Mouse (Mus musculus) thymus, adult 2 months (tissue): Measurements from ENCODE around the gene Capn11. TPM values are rescaled to one million over a fixed set of nuclear protein-coding genes. Genes with fewer than 3 reads are reported as not detected.

Experiments used
- DNase-seq: peaks from one replicate; pipeline ENCODE4 v3.0.0; 2021
- H3K27ac ChIP-seq: fragments of 200-500 bp; 2 replicates; pipeline ENCODE4 v1.5.1; 2012; ENCODE audit warnings: low read length, control low read depth; ENCODE audit not compliant: control insufficient read depth, insufficient read depth
- H3K27me3 ChIP-seq: fragments of 200-500 bp; 2 replicates; pipeline ENCODE4 v1.6.1; 2012; ENCODE audit warnings: mild to moderate bottlenecking, low read length, moderate library complexity, mixed read lengths; ENCODE audit not compliant: control insufficient read depth, insufficient read depth
- H3K36me3 ChIP-seq: fragments of 200-500 bp; 2 replicates; pipeline ENCODE4 v1.6.1; 2012; ENCODE audit warnings: mild to moderate bottlenecking, low read length, moderate library complexity; ENCODE audit not compliant: control insufficient read depth, insufficient read depth
- H3K4me1 ChIP-seq: fragments of 200-500 bp; replicated peaks from 2 replicates; pipeline ENCODE4 v1.6.1; 2012; ENCODE audit warnings: low read length; ENCODE audit not compliant: control insufficient read depth, insufficient read depth
- H3K4me3 ChIP-seq: fragments of 200-500 bp; 2 replicates; pipeline ENCODE4 v1.5.1; 2012; ENCODE audit warnings: mild to moderate bottlenecking, low read length, control low read depth, moderate library complexity; ENCODE audit not compliant: control insufficient read depth, insufficient read depth
- CTCF ChIP-seq: fragments of 200-500 bp; IDR thresholded peaks from 2 replicates; pipeline ENCODE4 v1.5.1; 2012; ENCODE audit warnings: mild to moderate bottlenecking, control low read depth, low read length, moderate library complexity, borderline replicate concordance; ENCODE audit not compliant: control insufficient read depth, poor library complexity, insufficient read depth; ENCODE audit errors: extremely low read depth
- POLR2A ChIP-seq: fragments of 200-500 bp; IDR thresholded peaks from 2 replicates; pipeline ENCODE4 v1.6.1; 2012; ENCODE audit warnings: mild to moderate bottlenecking, low read length, control low read depth, moderate library complexity; ENCODE audit not compliant: control insufficient read depth, poor library complexity, insufficient read depth; ENCODE audit errors: extremely low read depth
- WGBS: fragments of 180-500 bp; shearing (Covaris S2); methylation state at CpG from one replicate; pipeline ENCODE4 v1.1.7; 2018; 5-methylcytosine and 5-hydroxymethylcytosine counted together
- polyA plus RNA-seq: library from polyadenylated mRNA; depleted of rRNA; stranded (reverse); fragments of >200 nt; gene quantifications from 2 replicates; pipeline ENCODE4 v1.2.3, GENCODE M21; 2012

Gene Capn11
- polyA plus RNA-seq, 1 experiment, result 0.09 TPM

GRCm38 (mm10) chr17:45667986-45668385 is 8.9 kb upstream of the Capn11 start:
- TF ChIP-seq CTCF (no peak), POLR2A (no peak)
- WGBS, result 97% methylated on average over 10 of the region's 10 CpGs
- H3K27ac ChIP-seq, result no peak overlapping the region
- H3K36me3 ChIP-seq, result no peaks in the 10 kb centered on the region
- no peak for DNase-seq
- H3K27me3 ChIP-seq, result no peaks in the 10 kb centered on the region
- H3K4me1 ChIP-seq, result no peaks in the 10 kb centered on the region
- H3K4me3 ChIP-seq, result no peak overlapping the region

DNA sequence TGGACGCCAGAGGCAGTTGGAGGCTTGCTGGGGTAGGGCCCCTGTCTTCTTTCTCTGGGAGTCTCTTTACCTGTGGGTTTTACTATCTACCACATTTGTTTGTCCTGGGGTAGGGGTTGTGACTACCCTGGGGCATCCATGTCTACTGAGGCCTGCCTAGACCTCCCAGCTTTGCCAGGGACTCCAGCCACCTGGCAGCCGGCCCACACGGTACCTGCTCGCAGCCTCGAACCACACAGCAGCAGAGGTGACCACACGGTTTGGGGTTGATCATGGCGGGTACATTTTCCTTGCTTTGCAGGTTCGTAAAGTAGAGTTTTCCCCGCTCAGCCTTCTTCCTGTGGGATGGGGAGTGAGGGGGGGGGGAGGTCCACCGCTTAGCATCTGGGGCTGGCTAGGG is 8.4 kb upstream of the Capn11 start:
- DNase-seq, result no peak
- Histone ChIP-seq H3K4me1 (no peaks in the 10 kb centered on the region), H3K27ac (no peak overlapping the region), H3K4me3 (no peak overlapping the region), H3K27me3 (no peaks in the 10 kb centered on the region), H3K36me3 (no peaks in the 10 kb centered on the region)
- WGBS, result 80% methylated on average over 10 of the region's 10 CpGs
- TF ChIP-seq POLR2A (no peak), CTCF (no peak)

DNA sequence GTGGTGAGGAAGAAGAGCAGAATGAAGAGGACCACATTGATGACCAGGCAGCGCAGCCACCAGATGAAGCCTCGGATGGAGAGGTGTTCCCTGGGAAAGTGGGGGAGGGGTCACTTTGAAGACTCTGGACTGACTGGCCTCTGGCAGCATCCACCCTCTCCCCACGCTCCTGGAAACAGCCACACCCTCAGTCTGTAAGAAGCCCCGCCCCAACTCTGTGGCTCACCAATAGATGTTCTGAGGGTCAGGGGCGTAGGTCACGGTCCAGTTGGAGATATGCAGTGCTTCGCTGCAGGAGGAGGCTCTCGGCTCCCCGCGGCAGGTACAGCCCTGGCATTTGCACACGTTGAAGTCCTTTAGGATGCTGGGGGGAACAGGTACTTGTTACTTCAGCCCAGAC is 7.0 kb upstream of the Capn11 start:
- Histone ChIP-seq H3K4me3 (no peak overlapping the region), H3K4me1 (no peaks in the 10 kb centered on the region), H3K27ac (no peak overlapping the region), H3K27me3 (no peaks in the 10 kb centered on the region), H3K36me3 (no peaks in the 10 kb centered on the region)
- 97% methylated on average over 11 of the region's 11 CpGs for WGBS
- no peak for DNase-seq
- TF ChIP-seq POLR2A (no peak), CTCF (no peak)

GRCm38 (mm10) chr17:45664608-45665007 is 5.5 kb upstream of the Capn11 start:
- DNase-seq, result no peak
- WGBS, result 95% methylated on average over 13 of the region's 13 CpGs
- Histone ChIP-seq H3K27ac (no peak overlapping the region), H3K36me3 (no peaks in the 10 kb centered on the region), H3K4me3 (no peak overlapping the region), H3K27me3 (no peaks in the 10 kb centered on the region), H3K4me1 (no peaks in the 10 kb centered on the region)
- no peak for TF ChIP-seq POLR2A
- TF ChIP-seq CTCF, result no peak

GRCm38 (mm10) chr17:45663106-45663919 is 4.2 kb upstream of the Capn11 start:
- TF ChIP-seq POLR2A (no peak), CTCF (peak; percentile 96)
- Histone ChIP-seq H3K4me3 (no peak overlapping the region), H3K36me3 (no peaks in the 10 kb centered on the region), H3K4me1 (no peaks in the 10 kb centered on the region), H3K27me3 (no peaks in the 10 kb centered on the region), H3K27ac (no peak overlapping the region)
- DNase-seq, result peak; percentile 78
- 32% methylated on average over 27 of the region's 27 CpGs for WGBS

DNA sequence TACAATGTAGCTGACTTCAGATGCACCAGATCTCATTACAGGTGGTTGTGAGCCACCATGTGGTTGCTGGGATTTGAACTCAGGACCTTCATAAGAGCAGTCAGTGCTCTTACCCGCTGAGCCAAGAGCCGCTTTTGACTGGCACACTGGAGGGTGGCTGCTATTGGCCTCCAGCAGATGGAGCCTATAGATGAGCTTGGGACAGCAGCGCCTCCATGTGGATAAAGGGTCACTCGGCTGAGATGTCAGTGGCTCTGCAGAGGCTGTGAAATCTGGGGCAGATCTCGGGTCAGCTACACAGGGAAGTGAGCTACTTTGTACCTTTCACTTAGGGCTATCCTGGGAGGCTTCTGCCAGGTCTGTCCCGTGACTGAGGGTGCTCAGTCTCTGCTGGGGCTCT is 3.3 kb downstream of the Capn11 start:
- no peak for TF ChIP-seq CTCF
- TF ChIP-seq POLR2A, result no peak
- Histone ChIP-seq H3K4me1 (no peaks in the 10 kb centered on the region), H3K4me3 (no peak overlapping the region), H3K27ac (no peak overlapping the region), H3K36me3 (no peaks in the 10 kb centered on the region), H3K27me3 (no peaks in the 10 kb centered on the region)
- WGBS, result 36% methylated on average over 6 of the region's 6 CpGs
- peak; percentile 27 for DNase-seq
